19 mouse cellular contexts compared by ENCODE assay signal in genomic region chr19:21549713-21550112, GRCm38 (mm10).
"Had no signal": no experiment of that assay in that cellular context is flagged by ENCODE, and none has a peak within 500 bp of the region (broad histone marks: within the 10 kb centered on the region; RNA-seq: fewer than 3 reads in every experiment).

No protein-coding gene starts in this region.

- H3K4me2 ChIP-seq: liver, embryonic 15.5 days; lung, embryonic 15.5 days; midbrain, embryonic 12.5 days; neural tube, embryonic 13.5 days; neural tube, embryonic 15.5 days had no signal

- H3K27ac ChIP-seq: liver, embryonic 15.5 days; lung, embryonic 15.5 days; macrophage; midbrain, embryonic 10.5 days; midbrain, embryonic 12.5 days; neural tube, embryonic 13.5 days; neural tube, embryonic 15.5 days had no signal

- H3K27me3 ChIP-seq: liver, embryonic 15.5 days; lung, embryonic 15.5 days; midbrain, embryonic 12.5 days; neural tube, embryonic 13.5 days; neural tube, embryonic 15.5 days had no signal

- DNase-seq: liver, postnatal 0 days; lung, adult 2 months; lung, postnatal 14 days; midbrain, embryonic 14.5 days; right cerebral cortex, postnatal 25 days; right cerebral cortex, postnatal 4 days; spleen, adult 18-20 months; thymus, adult 18-20 months; thymus, postnatal 14 days; thymus, postnatal 36 days had no signal

- H3K4me1 ChIP-seq: liver, embryonic 15.5 days; lung, embryonic 15.5 days; midbrain, embryonic 10.5 days; midbrain, embryonic 12.5 days; neural tube, embryonic 13.5 days; neural tube, embryonic 15.5 days had no signal

- H3K9me3 ChIP-seq: liver, embryonic 15.5 days; lung, embryonic 15.5 days; midbrain, embryonic 10.5 days; midbrain, embryonic 12.5 days; neural tube, embryonic 13.5 days; neural tube, embryonic 15.5 days had no signal

- ATAC-seq: liver, postnatal 0 days; midbrain, embryonic 16.5 days had no signal

- H3K4me3 ChIP-seq: liver, embryonic 15.5 days; lung, embryonic 15.5 days; midbrain, embryonic 10.5 days; midbrain, embryonic 12.5 days; myocyte; neural tube, embryonic 13.5 days; neural tube, embryonic 15.5 days had no signal

- H3K9ac ChIP-seq: liver, embryonic 15.5 days; liver, postnatal 0 days; lung, embryonic 15.5 days; midbrain, embryonic 12.5 days; neural tube, embryonic 13.5 days; neural tube, embryonic 15.5 days had no signal

- H3K36me3 ChIP-seq: liver, embryonic 15.5 days; lung, embryonic 15.5 days; midbrain, embryonic 10.5 days; midbrain, embryonic 12.5 days; neural tube, embryonic 13.5 days; neural tube, embryonic 15.5 days had no signal
